Mouse (Mus musculus) mature B cell (primary cell): ENCODE measurements around the gene Krt86.

ENCODE experiments used
- in situ Hi-C: fragments of 300-500 bp; cut with MboI; formaldehyde crosslinking; loops from 2 replicates; pipeline ENCODE4 v1.14.3; 2019

Krt86 gene

GRCm38 (mm10) chr15:101472952-101473528 is at the start of gene Krt86:
Krt86 (plus strand) TSS chr15:101473478.
- in situ Hi-C loops, result no loop called here

- in situ Hi-C loops, result no loop called here
Measured at GRCm38 (mm10) chr15:101424914-101425313, 48.4 kb upstream of the Krt86 start.

- in situ Hi-C loops, result no loop called here
Measured at GRCm38 (mm10) chr15:101436611-101437010, 36.7 kb upstream of the Krt86 start.

GRCm38 (mm10) chr15:101438555-101438954 is 34.7 kb upstream of the Krt86 start, which contains the start of gene Krt87:
Krt87 (minus strand) TSS chr15:101438804.
- in situ Hi-C loops, result no loop called here

- in situ Hi-C loops, result no loop called here
Measured at GRCm38 (mm10) chr15:101440837-101441236, 32.4 kb upstream of the Krt86 start.

GRCm38 (mm10) chr15:101446572-101446971 is 26.7 kb upstream of the Krt86 start:
- in situ Hi-C loops, result no loop called here

GRCm38 (mm10) chr15:101447444-101447843 is 25.8 kb upstream of the Krt86 start, which contains the start of gene Krt88:
Krt88 (plus strand) TSS chr15:101447744.
- in situ Hi-C loops, result no loop called here

GRCm38 (mm10) chr15:101453093-101453736 is 20.1 kb upstream of the Krt86 start:
- in situ Hi-C loops, result no loop called here

- in situ Hi-C loops, result no loop called here
Measured at GRCm38 (mm10) chr15:101454774-101455173, 18.5 kb upstream of the Krt86 start.

- in situ Hi-C loops, result no loop called here
Measured at GRCm38 (mm10) chr15:101455292-101455691, 18.0 kb upstream of the Krt86 start.

- in situ Hi-C loops, result no loop called here
Measured at GRCm38 (mm10) chr15:101455891-101456290, 17.4 kb upstream of the Krt86 start.

- in situ Hi-C loops, result no loop called here
Measured at GRCm38 (mm10) chr15:101458361-101458930, 14.8 kb upstream of the Krt86 start.

- in situ Hi-C loops, result no loop called here
Measured at GRCm38 (mm10) chr15:101459283-101459682, 14.0 kb upstream of the Krt86 start.

- in situ Hi-C loops, result no loop called here
Measured at GRCm38 (mm10) chr15:101463651-101464050, 9.6 kb upstream of the Krt86 start, which contains the start of gene Krt81. Krt81 (minus strand) TSS chr15:101463751.

GRCm38 (mm10) chr15:101469093-101469492 is 4.2 kb upstream of the Krt86 start:
- in situ Hi-C loops, result no loop called here

GRCm38 (mm10) chr15:101479007-101479665 is 5.9 kb downstream of the Krt86 start:
- in situ Hi-C loops, result no loop called here

- in situ Hi-C loops, result no loop called here
Measured at GRCm38 (mm10) chr15:101479666-101480060, 6.4 kb downstream of the Krt86 start.

GRCm38 (mm10) chr15:101482056-101482455 is 8.8 kb downstream of the Krt86 start:
- in situ Hi-C loops, result no loop called here

- in situ Hi-C loops, result no loop called here
Measured at GRCm38 (mm10) chr15:101483646-101484045, 10.4 kb downstream of the Krt86 start.

GRCm38 (mm10) chr15:101484939-101485338 is 11.7 kb downstream of the Krt86 start:
- in situ Hi-C loops, result no loop called here

- in situ Hi-C loops, result no loop called here
Measured at GRCm38 (mm10) chr15:101485911-101486635, 12.8 kb downstream of the Krt86 start.

GRCm38 (mm10) chr15:101491431-101491830 is 18.2 kb downstream of the Krt86 start, which contains the start of gene Krt83:
Krt83 (minus strand) TSS chr15:101491512.
- in situ Hi-C loops, result no loop called here
